Mouse (Mus musculus) stomach, postnatal 0 days (tissue): ENCODE results near the gene Tesmin. TPM values are rescaled to one million over a fixed set of nuclear protein-coding genes. Genes with fewer than 3 reads are reported as not detected.

Source experiments
- ATAC-seq: fragments of 200-750 bp; cut with Nextera tagmentation; 2 replicates; pipeline ENCODE4 v1.8.0; 2017; ENCODE audit not compliant: low FRiP score, low TSS enrichment
- DNase-seq: peaks from one replicate; pipeline ENCODE4 v3.0.0-alpha.2; 2016; ENCODE audit warnings: low spot score
- H3K27ac ChIP-seq: fragments of 300-500 bp; sonication (generic); replicated peaks from 2 replicates; pipeline ENCODE4 v1.5.1; 2014; ENCODE audit warnings: mild to moderate bottlenecking, control low read depth
- H3K27me3 ChIP-seq: fragments of 300-500 bp; sonication (generic); 2 replicates; pipeline ENCODE4 v1.6.1; 2014; ENCODE audit warnings: low read length; ENCODE audit not compliant: control insufficient read depth, insufficient read depth
- H3K36me3 ChIP-seq: fragments of 300-500 bp; sonication (generic); 2 replicates; pipeline ENCODE4 v1.6.1; 2014; ENCODE audit warnings: low read length, mixed read lengths; ENCODE audit not compliant: control insufficient read depth, insufficient read depth
- H3K4me1 ChIP-seq: fragments of 300-500 bp; sonication (generic); replicated peaks from 2 replicates; pipeline ENCODE4 v1.6.1; 2014; ENCODE audit warnings: antibody characterized with exemption; ENCODE audit not compliant: control insufficient read depth, insufficient read depth
- H3K4me2 ChIP-seq: fragments of 300-500 bp; sonication (generic); replicated peaks from 2 replicates; pipeline ENCODE4 v1.6.1; 2014; ENCODE audit warnings: low read depth, mild to moderate bottlenecking, control low read depth, moderate library complexity
- H3K4me3 ChIP-seq: fragments of 300-500 bp; sonication (generic); 2 replicates; pipeline ENCODE4 v1.5.1; 2014; ENCODE audit warnings: low read depth, low read length, control low read depth
- H3K9ac ChIP-seq: fragments of 300-500 bp; sonication (generic); 2 replicates; pipeline ENCODE4 v1.6.1; 2014; ENCODE audit warnings: mild to moderate bottlenecking, low read length, control low read depth, mixed read lengths
- H3K9me3 ChIP-seq: fragments of 300-500 bp; sonication (generic); 2 replicates; pipeline ENCODE4 v1.6.1; 2016; ENCODE audit warnings: low read length; ENCODE audit not compliant: control insufficient read depth
- CTCF ChIP-seq: IDR thresholded peaks from 2 replicates; pipeline ENCODE4 v1.5.1; 2016; ENCODE audit warnings: antibody characterized with exemption, low read depth, mild to moderate bottlenecking, moderate library complexity
- EP300 ChIP-seq: optimal IDR thresholded peaks from 2 replicates; pipeline ENCODE3; 2016; ENCODE audit warnings: antibody characterized with exemption
- WGBS: fragments of 180-500 bp; shearing (Covaris S2); extraction: QIAGEN DNeasy Blood & Tissue Kit; methylation state at CpG from one replicate; pipeline ENCODE4 v1.1.7; 2014; 5-methylcytosine and 5-hydroxymethylcytosine counted together
- polyA plus RNA-seq: library from polyadenylated mRNA; unstranded; fragments of >200 nt; fragmentation: Nextera tagmentation; extraction: Ambion mirVana; gene quantifications from 2 replicates; pipeline ENCODE4 v1.2.1, GENCODE M21; 2015

Tesmin gene
- polyA plus RNA-seq, 1 experiment from 2014 or later = 0.34 TPM

DNA sequence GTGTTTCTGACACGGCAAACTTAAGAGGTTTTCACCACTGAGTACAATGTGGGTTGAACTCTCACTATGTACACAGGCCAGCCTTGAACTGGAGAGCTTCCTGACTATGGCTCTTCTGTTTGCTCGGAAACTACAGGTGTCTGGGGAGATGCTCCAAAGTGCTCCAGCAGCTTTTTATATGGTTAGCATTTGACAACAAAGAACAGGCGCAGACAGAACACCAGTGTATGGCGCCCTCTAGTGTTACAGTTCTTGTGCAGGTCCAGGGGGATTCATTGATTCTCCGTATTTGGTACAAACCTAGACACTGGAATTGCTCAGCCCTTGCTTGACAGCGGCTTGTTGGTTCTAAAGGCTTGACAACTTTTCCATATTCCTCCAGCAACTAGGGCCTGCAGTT is 62.5 kb downstream of the Tesmin start:
- no peak overlapping the region for H3K4me2 ChIP-seq
- H3K9me3 ChIP-seq = no peaks in the 10 kb centered on the region
- H3K27me3 ChIP-seq = no peaks in the 10 kb centered on the region
- no peak overlapping the region for H3K9ac ChIP-seq
- no peaks in the 10 kb centered on the region for H3K4me1 ChIP-seq
- WGBS = 17% methylated on average over 6 of the region's 6 CpGs
- no peak overlapping the region for H3K27ac ChIP-seq
- H3K36me3 ChIP-seq = peaks cover 6% of the 10 kb centered on the region
- DNase-seq = peak; percentile 58
- peak; percentile 65 for ATAC-seq
- no peak overlapping the region for H3K4me3 ChIP-seq
- TF ChIP-seq CTCF (peak; percentile 91), EP300 (no peak)

DNA sequence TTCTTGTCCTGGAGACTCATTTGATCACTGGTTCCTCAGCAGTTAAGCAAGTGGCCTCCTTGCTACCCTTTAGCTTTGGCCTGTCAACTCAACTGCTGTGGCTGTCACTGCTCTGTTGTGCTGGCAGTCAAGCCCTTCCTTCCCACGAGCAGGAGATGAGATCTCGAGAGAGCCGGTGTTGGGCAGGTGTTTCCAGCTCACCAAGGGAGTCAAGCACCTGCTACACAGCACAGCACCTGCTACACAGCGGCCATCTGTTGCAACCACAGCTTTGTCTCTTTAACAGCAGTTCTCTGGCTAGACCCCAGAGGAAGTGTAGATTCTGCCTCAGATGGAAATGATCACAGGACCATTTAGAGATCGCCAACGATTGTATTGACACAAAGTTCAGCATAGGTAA is 63.0 kb downstream of the Tesmin start:
- ATAC-seq = peak; percentile 15; the same call in 1 of the 2 replicates
- no peak for TF ChIP-seq CTCF
- TF ChIP-seq EP300 = no peak
- H3K4me3 ChIP-seq = no peak overlapping the region

More for the DNA sequence above, 63.0 kb downstream of the Tesmin start:
- DNase-seq = no peak
- Histone ChIP-seq H3K27ac (no peak overlapping the region), H3K4me1 (no peaks in the 10 kb centered on the region), H3K36me3 (peaks cover 6% of the 10 kb centered on the region), H3K4me2 (no peak overlapping the region), H3K9ac (no peak overlapping the region), H3K27me3 (no peaks in the 10 kb centered on the region), H3K9me3 (no peaks in the 10 kb centered on the region)
- 51% methylated on average over 6 of the region's 6 CpGs for WGBS

Other genes starting within 250 kb of the Tesmin start
- gene Mrpl21, start 106.0 kb upstream of the Tesmin start, polyA plus RNA-seq = 81.6 and 87.2 TPM in 2 replicates
- gene Ighmbp2, start 105.8 kb upstream of the Tesmin start, polyA plus RNA-seq = 3.9 and 4.0 TPM in 2 replicates
- 59.5 and 62.0 TPM in 2 replicates for gene Cpt1a, start 66.5 kb upstream of the Tesmin start, polyA plus RNA-seq
- 10.2 and 11.8 TPM in 2 replicates for gene Gal, start 25.7 kb downstream of the Tesmin start, polyA plus RNA-seq
- gene Ppp6r3, start 186.9 kb downstream of the Tesmin start, polyA plus RNA-seq = 18.6 and 20.5 TPM in 2 replicates